Mouse (Mus musculus) cerebellum, adult 9-10 months (tissue): ENCODE results near the gene Hus1b.
A peak's percentile ranks its signal among the peaks of the same experiment; 100 is the strongest.

Source experiments
- DNase-seq: peaks from one replicate; pipeline ENCODE4 v3.0.0; 2022

Hus1b gene

GRCm38 (mm10) chr13:30947540-30947939 lies at the start of gene Hus1b:
TSS of gene Hus1b (minus strand) at chr13:30947759.
- no peak for DNase-seq

GRCm38 (mm10) chr13:30994249-30994858 lies 46.8 kb upstream of the Hus1b start:
- no peak for DNase-seq

- peak; percentile 36 for DNase-seq
These were observed 46.3 kb upstream of the Hus1b start for GRCm38 (mm10) chr13:30993819-30994218.

GRCm38 (mm10) chr13:30990233-30990632 lies 42.7 kb upstream of the Hus1b start:
- DNase-seq = no peak

- DNase-seq = no peak
These were observed 42.2 kb upstream of the Hus1b start for GRCm38 (mm10) chr13:30989710-30990109.

- no peak for DNase-seq
These were observed 40.1 kb upstream of the Hus1b start for GRCm38 (mm10) chr13:30987686-30988085.

GRCm38 (mm10) chr13:30986934-30987455 lies 39.4 kb upstream of the Hus1b start:
- peak; percentile 44 for DNase-seq

GRCm38 (mm10) chr13:30985598-30986466 lies 38.3 kb upstream of the Hus1b start:
- DNase-seq = peak; percentile 72

- no peak for DNase-seq
These were observed 37.7 kb upstream of the Hus1b start for GRCm38 (mm10) chr13:30985275-30985597.

- no peak for DNase-seq
These were observed 34.1 kb upstream of the Hus1b start for GRCm38 (mm10) chr13:30981666-30982065.

- no peak for DNase-seq
These were observed 30.7 kb upstream of the Hus1b start for GRCm38 (mm10) chr13:30978224-30978623.

- DNase-seq = no peak
These were observed 29.1 kb upstream of the Hus1b start for GRCm38 (mm10) chr13:30976536-30977084.

- no peak for DNase-seq
These were observed 26.7 kb upstream of the Hus1b start for GRCm38 (mm10) chr13:30974247-30974630.

- DNase-seq = peak; percentile 78
These were observed 26.1 kb upstream of the Hus1b start, which contains the start of the genes Exoc2 and Gm5447 for GRCm38 (mm10) chr13:30973501-30974246. TSS of gene Exoc2 (minus strand) at chr13:30974093. TSS of gene Gm5447 (plus strand) at chr13:30974204.

GRCm38 (mm10) chr13:30972102-30972501 lies 24.5 kb upstream of the Hus1b start:
- DNase-seq = no peak

- DNase-seq = no peak
These were observed 23.5 kb upstream of the Hus1b start for GRCm38 (mm10) chr13:30971047-30971446.

- no peak for DNase-seq
These were observed 20.8 kb upstream of the Hus1b start for GRCm38 (mm10) chr13:30968311-30968710.

- no peak for DNase-seq
These were observed 18.9 kb upstream of the Hus1b start for GRCm38 (mm10) chr13:30966507-30966911.

- no peak for DNase-seq
These were observed 14.4 kb upstream of the Hus1b start for GRCm38 (mm10) chr13:30961932-30962331.

GRCm38 (mm10) chr13:30960714-30961113 lies 13.2 kb upstream of the Hus1b start:
- no peak for DNase-seq

- no peak for DNase-seq
These were observed 6.0 kb upstream of the Hus1b start for GRCm38 (mm10) chr13:30953580-30953979.

- no peak for DNase-seq
These were observed 4.5 kb upstream of the Hus1b start for GRCm38 (mm10) chr13:30952044-30952443.

GRCm38 (mm10) chr13:30949181-30949580 lies 1.6 kb upstream of the Hus1b start:
- no peak for DNase-seq
